Mouse (Mus musculus) hindbrain, postnatal 0 days (tissue): ENCODE results near the gene Greb1. TPM values are rescaled to one million over a fixed set of nuclear protein-coding genes. Genes with fewer than 3 reads are reported as not detected.
A peak's percentile ranks its signal among the peaks of the same experiment; 100 is the strongest.

Experiments used
- ATAC-seq: fragments of 200-750 bp; cut with Nextera tagmentation; 2 replicates; pipeline ENCODE4 v1.8.0; 2017; ENCODE audit warnings: mild to moderate bottlenecking, moderate TSS enrichment, moderate library complexity
- DNase-seq: peaks from one replicate; pipeline ENCODE4 v3.0.0-alpha.2; 2015; ENCODE audit warnings: low spot score
- H3K27ac ChIP-seq: fragments of 300-500 bp; sonication (generic); 2 replicates; pipeline ENCODE4 v1.5.1; 2014; ENCODE audit warnings: mild to moderate bottlenecking
- H3K27me3 ChIP-seq: fragments of 300-500 bp; sonication (generic); 2 replicates; pipeline ENCODE4 v1.6.1; 2014; ENCODE audit warnings: low read length, mixed read lengths; ENCODE audit not compliant: insufficient read depth
- H3K36me3 ChIP-seq: fragments of 300-500 bp; sonication (generic); 2 replicates; pipeline ENCODE4 v1.6.1; 2014; ENCODE audit warnings: low read length, mixed read lengths; ENCODE audit not compliant: insufficient read depth
- H3K4me1 ChIP-seq: fragments of 300-500 bp; sonication (generic); 2 replicates; pipeline ENCODE4 v1.6.1; 2014; ENCODE audit warnings: antibody characterized with exemption, low read length, mixed read lengths; ENCODE audit not compliant: insufficient read depth
- H3K4me2 ChIP-seq: fragments of 300-500 bp; sonication (generic); 2 replicates; pipeline ENCODE4 v1.6.1; 2014; ENCODE audit warnings: low read depth, mild to moderate bottlenecking, low read length, moderate library complexity, mixed read lengths
- H3K4me3 ChIP-seq: fragments of 300-500 bp; sonication (generic); 2 replicates; pipeline ENCODE4 v1.5.1; 2014; ENCODE audit warnings: low read length
- H3K9ac ChIP-seq: fragments of 300-500 bp; sonication (generic); replicated peaks from 2 replicates; pipeline ENCODE4 v1.6.1; 2014; ENCODE audit warnings: mild to moderate bottlenecking, low read length, moderate library complexity, mixed read lengths
- H3K9me3 ChIP-seq: fragments of 300-500 bp; sonication (generic); 2 replicates; pipeline ENCODE4 v1.6.1; 2016; ENCODE audit warnings: low read length, mixed read lengths
- CTCF ChIP-seq: IDR thresholded peaks from 2 replicates; pipeline ENCODE4 v1.5.1; 2016; ENCODE audit warnings: antibody characterized with exemption, control low read depth, low read depth
- WGBS: fragments of 180-500 bp; shearing (Covaris S2); extraction: QIAGEN DNeasy Blood & Tissue Kit; methylation state at CpG from one replicate; pipeline ENCODE4 v1.1.7; 2014; 5-methylcytosine and 5-hydroxymethylcytosine counted together
- polyA plus RNA-seq: library from polyadenylated mRNA; unstranded; fragments of >200 nt; fragmentation: Nextera tagmentation; extraction: Ambion mirVana; gene quantifications from 2 replicates; pipeline ENCODE4 v1.2.1, GENCODE M21; 2015
- total RNA-seq: library from RNA; depleted of rRNA; stranded (reverse); fragments of >200 nt; gene quantifications from 2 replicates; pipeline ENCODE4 v1.2.3, GENCODE M21; 2014

Gene Greb1
- total and polyA plus RNA-seq, 2 experiments from 2014 or later = 0.33 to 2.1 TPM

GRCm38 (mm10) chr12:16837766-16838165 lies 37.1 kb upstream of the Greb1 start:
- 85% methylated on average over 4 of the region's 4 CpGs for WGBS
- Histone ChIP-seq H3K36me3 (no peaks in the 10 kb centered on the region), H3K4me1 (no peaks in the 10 kb centered on the region), H3K9me3 (no peaks in the 10 kb centered on the region), H3K9ac (no peak overlapping the region), H3K27me3 (no peaks in the 10 kb centered on the region), H3K27ac (no peak overlapping the region), H3K4me3 (no peak overlapping the region), H3K4me2 (no peak overlapping the region)
- DNase-seq (peak; percentile 6), ATAC-seq (no peak)
- no peak for TF ChIP-seq CTCF

GRCm38 (mm10) chr12:16836188-16836587 lies 35.5 kb upstream of the Greb1 start:
- ATAC-seq (peak; percentile 51; the same call in 1 of the 2 replicates), DNase-seq (peak; percentile 58)
- H3K4me1 ChIP-seq = no peaks in the 10 kb centered on the region
- no peak overlapping the region for H3K9ac ChIP-seq
- no peak for TF ChIP-seq CTCF
- H3K27me3 ChIP-seq = no peaks in the 10 kb centered on the region
- 55% methylated on average over 9 of the region's 9 CpGs for WGBS
- no peaks in the 10 kb centered on the region for H3K36me3 ChIP-seq
- no peak overlapping the region for H3K27ac ChIP-seq
- no peak overlapping the region for H3K4me3 ChIP-seq
- no peaks in the 10 kb centered on the region for H3K9me3 ChIP-seq
- no peak overlapping the region for H3K4me2 ChIP-seq

- ATAC-seq = no peak; the same call in 1 of the 2 replicates
- Histone ChIP-seq H3K27me3 (no peaks in the 10 kb centered on the region), H3K4me1 (no peaks in the 10 kb centered on the region), H3K4me3 (no peak overlapping the region), H3K27ac (no peak overlapping the region), H3K36me3 (no peaks in the 10 kb centered on the region), H3K4me2 (no peak overlapping the region), H3K9ac (no peak overlapping the region), H3K9me3 (no peaks in the 10 kb centered on the region)
- TF ChIP-seq CTCF = no peak
- 73% methylated on average over 11 of the region's 11 CpGs for WGBS
- no peak for DNase-seq
Observed at GRCm38 (mm10) chr12:16834701-16835100, 34.0 kb upstream of the Greb1 start.

- H3K4me1 ChIP-seq = no peaks in the 10 kb centered on the region
- no peak overlapping the region for H3K27ac ChIP-seq
- ATAC-seq = no peak
- no peaks in the 10 kb centered on the region for H3K27me3 ChIP-seq
- 76% methylated on average over 4 of the region's 4 CpGs for WGBS
- peaks cover 5% of the 10 kb centered on the region for H3K36me3 ChIP-seq
- DNase-seq = no peak
- no peaks in the 10 kb centered on the region for H3K9me3 ChIP-seq
- H3K4me3 ChIP-seq = no peak overlapping the region
- H3K9ac ChIP-seq = no peak overlapping the region
- H3K4me2 ChIP-seq = no peak overlapping the region
- TF ChIP-seq CTCF = no peak
Observed at GRCm38 (mm10) chr12:16831071-16831470, 30.4 kb upstream of the Greb1 start.

- TF ChIP-seq CTCF = peak; percentile 34
- no peak overlapping the region for H3K27ac ChIP-seq
- no peak overlapping the region for H3K9ac ChIP-seq
- no peaks in the 10 kb centered on the region for H3K4me1 ChIP-seq
- H3K27me3 ChIP-seq = no peaks in the 10 kb centered on the region
- ATAC-seq (no peak), DNase-seq (no peak)
- H3K4me3 ChIP-seq = no peak overlapping the region
- peaks cover 14% of the 10 kb centered on the region for H3K36me3 ChIP-seq
- 90% methylated on average over 2 of the region's 2 CpGs for WGBS
- no peak overlapping the region for H3K4me2 ChIP-seq
- H3K9me3 ChIP-seq = no peaks in the 10 kb centered on the region
Observed at GRCm38 (mm10) chr12:16829785-16830184, 29.1 kb upstream of the Greb1 start.

GRCm38 (mm10) chr12:16828505-16828904 lies 27.8 kb upstream of the Greb1 start:
- Histone ChIP-seq H3K27me3 (no peaks in the 10 kb centered on the region), H3K27ac (no peak overlapping the region), H3K4me2 (no peak overlapping the region), H3K9ac (no peak overlapping the region), H3K4me3 (no peak overlapping the region), H3K36me3 (peaks cover 26% of the 10 kb centered on the region), H3K4me1 (no peaks in the 10 kb centered on the region), H3K9me3 (no peaks in the 10 kb centered on the region)
- 72% methylated on average over 6 of the region's 6 CpGs for WGBS
- ATAC-seq (no peak), DNase-seq (no peak)
- peak; percentile 54 for TF ChIP-seq CTCF

GRCm38 (mm10) chr12:16823701-16824100 lies 23.0 kb upstream of the Greb1 start:
- no peaks in the 10 kb centered on the region for H3K27me3 ChIP-seq
- ATAC-seq = no peak
- 93% methylated on average over 1 of the region's 1 CpGs for WGBS
- no peak overlapping the region for H3K4me2 ChIP-seq
- H3K9me3 ChIP-seq = no peaks in the 10 kb centered on the region
- no peak overlapping the region for H3K9ac ChIP-seq
- peaks cover 42% of the 10 kb centered on the region for H3K36me3 ChIP-seq
- H3K4me3 ChIP-seq = no peak overlapping the region
- no peak for DNase-seq
- no peaks in the 10 kb centered on the region; the same call in 1 of the 2 replicates for H3K4me1 ChIP-seq
- H3K27ac ChIP-seq = no peak overlapping the region
- TF ChIP-seq CTCF = no peak
